Mouse (Mus musculus): ENCODE results near the gene Atp8b5. TPM values are rescaled to one million over a fixed set of nuclear protein-coding genes. Genes with fewer than 3 reads are reported as not detected.

Gene Atp8b5
- total RNA-seq, 2 experiments from 2014 or later: 0.23 to 0.46 TPM

Other genes with a start within 250 kb of the Atp8b5 start
- 10 to 100 TPM; 26.2 to 30.7 TPM for gene Pigo, start 241.3 kb upstream of the Atp8b5 start, total RNA-seq (2021)
- 100 to 1,000 TPM; 101 to 114 TPM for gene Stoml2, start 235.4 kb upstream of the Atp8b5 start, total RNA-seq (2021)
- gene Fam214b, start 220.9 kb upstream of the Atp8b5 start, total RNA-seq (2021): 10 to 100 TPM; 31.7 to 32.4 TPM
- 10 to 100 TPM; 56.7 to 60.5 TPM for gene Unc13b, start 208.2 kb upstream of the Atp8b5 start, total RNA-seq (2021)
- gene Rusc2, start 114.8 kb downstream of the Atp8b5 start, total RNA-seq (2021): 100 to 1,000 TPM; 129 to 138 TPM
- gene Fam166b, start 162.0 kb downstream of the Atp8b5 start, total RNA-seq (2021): 1 to 10 TPM in 1 of 2 experiments, under 1 TPM in 1; 0.62 to 1.2 TPM
- 10 to 100 TPM; 86.6 to 87.1 TPM for gene Tesk1, start 174.8 kb downstream of the Atp8b5 start, total RNA-seq (2021)
- gene Cd72, start 187.5 kb downstream of the Atp8b5 start, total RNA-seq (2021): 1 to 10 TPM; 1.0 to 2.2 TPM
- gene Sit1, start 216.6 kb downstream of the Atp8b5 start, total RNA-seq (2021): not detected
- gene Ccdc107, start 225.7 kb downstream of the Atp8b5 start, total RNA-seq (2021): 10 to 100 TPM; 22.3 to 25.4 TPM
- gene Arhgef39, start 232.5 kb downstream of the Atp8b5 start, total RNA-seq (2021): under 1 TPM; 0.37 to 0.96 TPM
- gene Car9, start 239.8 kb downstream of the Atp8b5 start, total RNA-seq (2021): 1 to 10 TPM in 1 of 2 experiments, not detected in 1; 1.0 TPM